Mouse (Mus musculus) layer of hippocampus, postnatal 10 days (tissue): ENCODE data around the gene Gm45062. TPM values are rescaled to one million over a fixed set of nuclear protein-coding genes. Genes with fewer than 3 reads are reported as not detected.

ENCODE experiments used
- DNase-seq, 2 experiments: peaks; one replicate each; pipeline ENCODE4 v3.0.0; 2021; ENCODE audit warnings: low spot score in 2 of 2
- total RNA-seq, 2 experiments: library from RNA; stranded (reverse); gene quantifications; 2 replicates each; pipeline ENCODE4 v1.2.3; 2021

Gm45062 gene
- total RNA-seq, 2 experiments from 2014 or later: 1.1 to 2.3 TPM

DNA sequence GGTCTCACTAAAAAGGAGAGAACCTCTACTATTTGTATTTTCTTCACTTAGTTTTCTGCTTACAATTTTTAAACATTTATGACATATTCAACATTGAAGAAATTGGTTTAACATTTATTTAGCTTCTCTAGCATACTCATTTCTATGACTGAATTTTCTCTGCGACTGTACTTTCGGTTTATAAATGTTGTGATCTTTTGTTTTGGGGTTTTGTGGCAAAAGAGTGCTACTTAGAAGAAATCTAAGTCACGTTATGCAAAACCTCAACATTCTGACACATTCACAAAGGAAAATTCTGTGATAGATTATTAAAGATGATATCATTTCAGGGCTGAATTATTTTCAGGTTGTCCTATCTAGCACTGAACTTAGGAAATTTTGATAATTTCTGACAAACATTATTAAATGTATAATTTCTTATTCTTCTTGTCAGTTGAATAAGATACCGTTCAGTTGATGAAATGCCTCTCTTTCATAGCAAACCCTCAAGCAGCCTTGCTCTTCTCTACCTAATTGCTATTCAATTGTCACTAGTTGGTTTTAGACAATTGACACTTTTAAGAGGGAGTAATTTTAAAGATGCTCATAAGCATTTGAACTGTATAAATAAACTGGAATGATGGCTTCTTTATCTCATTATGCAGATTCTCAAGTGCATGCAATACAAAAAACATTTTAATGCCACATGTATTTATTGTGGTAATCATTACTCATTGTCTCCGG, 297.8 kb downstream of the Gm45062 start:
- no peak for DNase-seq

DNA sequence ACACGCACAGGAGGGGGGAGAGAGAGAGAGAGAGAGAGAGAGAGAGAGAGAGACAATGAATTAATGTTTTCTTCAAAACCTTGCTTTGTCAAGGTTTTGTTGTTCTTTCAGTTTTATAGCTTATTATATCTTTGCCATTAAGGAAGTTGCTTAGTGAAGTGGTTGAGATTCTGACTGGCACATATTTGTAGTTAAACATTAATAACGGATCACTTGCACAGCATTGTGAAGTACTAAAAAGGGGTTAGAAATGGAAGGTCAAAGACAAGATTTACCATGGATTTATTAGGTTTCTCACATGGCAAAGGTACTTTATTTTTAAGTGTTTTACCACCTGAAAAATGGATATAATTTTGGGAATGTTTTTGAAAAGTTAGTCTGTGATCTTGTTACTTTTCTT, 301.4 kb downstream of the Gm45062 start:
- no peak for DNase-seq

DNA sequence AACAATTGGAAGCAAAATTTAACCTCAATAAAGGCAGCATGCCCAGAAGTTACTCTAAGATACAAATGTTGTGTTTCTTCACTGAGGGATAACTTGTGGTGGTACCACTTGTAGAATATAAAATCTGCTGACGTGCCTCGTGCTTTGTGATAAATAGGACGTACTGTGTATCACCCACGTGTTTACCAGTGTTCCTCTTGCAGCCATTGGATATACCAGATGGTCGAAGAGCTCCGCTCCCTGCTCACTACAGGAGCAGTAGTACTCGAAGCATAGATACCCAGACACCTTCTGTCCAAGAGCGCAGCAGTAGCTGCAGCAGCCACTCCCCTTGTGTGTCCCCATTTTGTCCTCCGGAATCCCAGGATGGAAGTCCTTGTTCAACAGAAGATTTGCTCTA, 323.1 kb downstream of the Gm45062 start:
- DNase-seq: no peak

DNA sequence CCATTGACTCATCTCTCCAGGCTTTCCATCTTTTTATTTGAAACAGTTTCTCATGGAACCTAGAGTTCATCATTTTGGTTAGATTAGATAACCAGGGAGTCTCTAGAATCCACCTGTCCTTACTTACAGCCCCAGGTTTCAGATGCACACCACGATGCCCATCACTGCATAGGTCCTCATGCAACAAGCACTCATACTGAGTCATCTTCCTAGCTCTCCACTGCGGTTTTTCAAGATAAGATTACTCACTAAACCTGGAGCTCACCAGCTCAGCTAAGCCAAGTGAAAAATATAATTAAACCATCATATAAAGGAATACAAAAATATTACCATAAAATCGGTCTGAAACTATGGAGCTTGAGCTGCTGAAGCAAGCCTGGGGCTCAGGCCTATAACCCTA, 324.6 kb downstream of the Gm45062 start:
- no peak for DNase-seq

DNA sequence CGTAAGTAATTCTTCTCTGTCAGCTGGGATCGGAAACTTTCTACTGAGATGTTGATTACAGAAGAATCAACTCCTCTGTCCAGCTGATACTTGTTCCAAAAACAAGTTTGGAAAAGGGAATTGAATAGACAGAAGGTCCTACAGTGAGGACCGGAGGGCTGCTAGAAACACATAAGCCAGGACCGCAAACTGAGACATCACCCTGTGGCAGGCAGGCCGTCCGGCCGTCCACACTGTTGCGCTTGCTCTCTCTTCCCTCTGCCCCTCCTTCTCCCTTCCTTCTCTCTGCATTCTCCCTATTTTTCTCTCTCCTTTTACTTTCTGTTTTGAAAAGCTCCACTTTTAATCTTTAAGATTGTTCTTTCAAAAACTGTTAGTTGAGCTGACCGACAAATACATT, 332.4 kb downstream of the Gm45062 start:
- DNase-seq: no peak

DNA sequence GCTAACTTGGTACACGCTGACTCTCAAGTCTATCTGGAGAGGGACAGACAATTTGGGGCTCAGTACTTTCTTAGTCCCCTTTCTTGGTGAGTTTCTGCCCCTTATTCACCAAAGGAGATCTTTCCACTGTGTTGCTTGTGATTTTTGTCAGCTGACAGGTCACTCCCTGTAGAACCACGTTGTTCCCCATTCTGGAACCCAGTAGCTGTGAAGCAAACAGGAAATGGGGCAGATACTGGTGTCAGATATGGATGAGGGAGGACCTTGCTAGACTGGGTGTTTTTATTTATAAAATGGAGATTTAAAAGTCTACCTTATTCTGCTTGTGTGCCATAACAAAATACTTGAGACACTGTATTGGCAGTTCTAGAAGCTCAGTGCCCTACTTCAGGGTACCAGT, 358.1 kb downstream of the Gm45062 start:
- no peak for DNase-seq

DNA sequence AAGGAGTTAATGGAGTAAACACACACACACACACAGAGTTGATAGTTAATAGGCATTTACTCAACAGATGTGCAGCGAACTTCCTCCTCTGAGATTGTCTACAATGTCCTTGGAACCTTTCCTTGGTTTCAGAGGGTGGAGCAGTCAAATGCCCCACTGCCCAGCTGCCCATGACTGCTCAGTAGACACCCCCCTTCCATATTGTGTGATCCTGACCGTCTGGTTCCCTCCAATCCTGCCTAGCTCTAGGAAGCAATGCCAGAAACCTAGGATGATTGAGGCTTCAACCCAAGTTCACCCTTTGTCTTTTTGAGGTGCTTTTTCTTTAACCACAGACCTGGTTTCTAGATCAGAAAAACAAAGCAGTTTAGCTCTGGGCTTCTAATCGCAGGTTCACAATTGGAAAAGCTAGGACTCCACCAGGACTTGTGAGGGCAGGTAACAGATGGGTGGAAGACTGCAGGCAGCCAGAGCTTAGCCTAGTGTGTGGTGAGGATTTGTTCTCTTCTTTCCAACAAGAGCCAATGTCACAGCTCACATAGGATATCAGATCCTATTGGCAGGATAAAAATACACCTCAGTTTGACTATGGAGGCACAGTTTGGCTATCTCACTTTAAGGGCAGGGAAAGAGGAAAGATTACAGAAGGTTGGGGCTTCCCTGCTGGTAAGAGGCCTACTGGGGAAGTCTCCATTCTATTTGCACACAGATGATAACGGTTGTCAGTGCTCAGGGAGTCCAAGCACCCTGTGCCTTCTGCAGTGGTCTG, 360.5 kb downstream of the Gm45062 start:
- no peak for DNase-seq

DNA sequence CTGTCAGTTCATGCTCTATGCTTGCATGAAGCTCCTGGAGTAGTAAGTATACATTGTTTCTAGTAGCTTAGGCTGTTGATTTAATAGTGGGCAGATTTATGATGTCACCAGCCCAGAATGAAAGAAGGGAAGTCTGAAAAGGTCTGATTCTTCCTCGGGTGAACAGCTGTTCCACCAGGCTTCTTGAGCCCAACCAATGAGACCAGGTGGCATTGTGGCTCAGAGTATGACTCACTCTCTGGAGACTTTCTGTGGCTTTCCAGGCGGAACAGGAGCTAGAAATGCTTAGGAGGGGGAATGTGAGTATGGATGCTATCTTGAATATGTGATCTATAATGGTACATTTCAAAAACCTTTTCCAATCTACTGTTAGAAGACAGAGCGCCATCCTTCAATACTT, 363.8 kb downstream of the Gm45062 start:
- DNase-seq: no peak

DNA sequence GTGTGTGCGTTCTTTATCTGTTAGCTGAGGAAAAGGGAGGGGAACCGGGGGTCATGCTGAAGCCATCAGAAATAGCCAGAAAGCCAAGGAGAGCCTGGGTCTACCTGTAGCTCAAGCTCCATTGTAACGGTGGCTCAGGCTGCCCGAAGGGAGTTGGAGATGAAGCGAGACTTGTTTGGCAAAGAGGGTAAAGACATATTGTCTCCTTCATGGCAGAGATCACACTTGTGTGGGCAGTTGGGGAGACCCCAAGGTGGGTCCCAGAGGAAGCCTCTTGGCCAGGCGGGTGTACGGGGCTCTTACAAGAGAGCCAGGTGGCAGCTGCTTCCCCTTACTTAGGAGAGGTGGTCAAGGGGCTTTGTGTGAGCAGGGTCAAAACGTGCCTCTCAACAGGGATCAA, 369.0 kb downstream of the Gm45062 start:
- no peak for DNase-seq

DNA sequence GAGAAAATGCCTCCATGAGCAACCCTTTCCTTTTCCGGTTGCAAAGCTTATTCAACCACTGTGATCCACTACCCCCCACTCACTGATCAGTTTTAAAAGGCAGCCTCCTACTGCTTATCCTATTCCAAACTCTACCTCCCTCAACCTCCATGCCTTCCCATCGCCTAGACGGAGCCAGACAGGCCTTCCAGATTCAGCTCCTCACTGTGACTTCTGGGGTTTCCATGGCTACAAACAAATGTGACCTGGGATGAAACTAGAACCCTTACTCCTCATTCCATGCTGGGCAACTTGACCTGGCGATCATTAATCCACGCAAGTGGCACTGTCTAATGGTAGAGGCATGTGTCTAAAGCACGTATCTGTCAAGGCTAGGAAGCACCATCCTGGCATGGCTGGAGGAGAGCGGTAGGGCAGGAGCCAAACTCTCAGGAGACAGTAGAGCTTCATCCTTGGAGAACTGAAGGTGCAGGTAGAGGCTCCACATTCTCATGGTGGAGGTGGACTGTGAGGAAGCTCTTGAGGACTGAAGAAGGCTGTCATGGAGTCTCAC, 369.5 kb downstream of the Gm45062 start:
- DNase-seq: no peak

DNA sequence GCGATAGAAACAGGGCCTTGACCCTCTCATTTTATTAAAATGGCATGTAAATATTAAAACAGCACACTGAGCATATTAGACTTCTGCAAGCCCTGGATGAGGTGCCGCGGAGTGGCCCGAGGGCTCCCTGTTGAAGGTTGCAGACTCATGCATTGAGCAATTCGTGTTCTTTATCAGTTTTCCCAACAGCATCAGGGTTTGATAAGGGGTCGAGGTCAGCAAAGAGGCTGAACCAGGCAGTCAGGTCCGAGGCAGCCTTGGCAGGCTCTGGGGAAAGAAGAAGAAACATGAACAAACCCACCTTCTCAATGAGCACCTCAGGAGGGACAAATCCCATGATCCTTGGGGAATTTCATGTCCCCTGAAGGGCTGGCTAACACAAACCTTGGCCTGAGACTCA, 371.3 kb downstream of the Gm45062 start:
- DNase-seq: no peak

DNA sequence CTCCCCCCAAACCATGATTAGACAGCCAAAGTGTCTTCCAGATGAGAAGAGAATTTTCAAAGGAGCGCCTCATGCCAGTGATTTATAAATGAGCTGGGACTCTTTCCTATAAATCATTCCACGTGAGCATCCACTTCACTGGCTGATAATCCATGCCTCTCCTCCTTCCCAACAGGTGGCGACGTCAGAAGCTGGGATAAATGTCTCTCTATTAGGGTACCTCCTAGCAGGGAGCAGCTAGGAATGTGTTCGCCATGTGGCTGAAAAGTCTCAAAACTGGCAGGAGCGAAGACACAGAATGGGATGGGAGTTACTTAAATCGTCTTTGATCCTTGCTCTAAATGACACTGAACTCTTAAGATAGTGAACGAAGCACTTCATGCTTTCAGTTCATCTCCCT, 372.1 kb downstream of the Gm45062 start:
- no peak for DNase-seq

DNA sequence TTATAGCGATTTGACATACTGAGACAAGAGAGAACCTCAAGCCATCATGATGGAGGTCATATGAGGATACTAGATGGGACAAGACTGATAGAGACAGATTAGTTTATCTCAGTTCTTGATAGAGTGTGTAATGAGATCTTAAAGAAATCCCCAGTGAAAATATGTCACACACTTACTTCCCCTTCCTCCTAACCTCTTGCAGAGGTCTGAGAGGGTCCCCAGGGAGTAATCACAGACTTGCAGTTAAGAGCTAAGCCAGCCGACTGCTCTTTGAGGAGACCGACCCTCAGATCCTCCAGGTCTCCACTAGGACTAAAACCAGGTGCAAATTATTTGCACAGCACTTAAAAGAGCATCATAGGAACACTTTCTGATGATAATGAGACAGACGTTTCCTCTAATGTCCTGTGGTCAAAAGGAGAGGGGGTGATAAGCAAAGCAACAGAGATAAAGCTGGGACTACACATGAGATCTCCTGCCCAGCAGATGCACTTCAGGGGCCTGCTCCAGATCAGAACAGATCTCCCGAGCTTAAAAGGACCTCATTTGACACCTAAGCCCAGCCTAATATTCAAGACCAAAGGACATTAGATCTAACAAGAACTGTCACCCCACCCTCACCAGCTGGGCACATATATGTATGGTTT, 372.9 kb downstream of the Gm45062 start:
- no peak for DNase-seq

DNA sequence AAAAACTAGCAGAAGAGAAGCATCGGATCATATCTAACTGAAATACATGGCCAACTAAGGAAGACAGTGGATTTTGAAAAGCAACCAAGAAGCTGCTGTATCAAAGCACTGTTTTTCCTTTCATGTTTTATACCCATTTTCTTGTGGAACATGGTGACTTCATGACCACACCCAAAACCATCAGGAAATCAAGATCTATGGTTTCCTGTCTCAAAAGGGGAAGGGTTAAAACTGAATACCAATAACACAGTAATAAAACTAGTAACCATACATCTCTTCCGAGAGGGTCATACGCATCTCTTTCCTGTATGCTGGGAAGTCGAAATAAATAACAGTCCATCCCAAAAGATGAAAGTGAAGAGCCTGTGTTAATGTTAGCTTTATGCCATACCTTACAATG, 373.5 kb downstream of the Gm45062 start:
- DNase-seq: no peak

DNA sequence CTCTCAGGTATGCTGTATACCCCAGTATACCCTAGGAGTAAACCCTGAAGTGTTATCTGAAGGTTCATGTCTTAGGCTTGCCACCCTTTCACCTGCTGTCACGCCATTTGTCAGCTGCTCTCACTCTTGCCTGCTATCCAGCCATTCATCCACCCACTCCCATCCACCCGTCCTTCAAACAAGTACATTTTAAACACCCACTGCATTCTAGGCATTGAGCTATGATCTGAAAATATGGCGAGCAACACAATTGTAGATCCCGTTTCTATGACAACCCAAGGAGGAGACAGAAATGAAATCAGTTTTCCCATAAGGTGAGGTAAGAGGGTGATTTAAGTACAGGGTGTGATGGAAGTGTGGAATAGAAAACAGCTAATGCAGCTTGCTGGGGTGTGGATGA, 378.9 kb downstream of the Gm45062 start:
- no peak for DNase-seq

DNA sequence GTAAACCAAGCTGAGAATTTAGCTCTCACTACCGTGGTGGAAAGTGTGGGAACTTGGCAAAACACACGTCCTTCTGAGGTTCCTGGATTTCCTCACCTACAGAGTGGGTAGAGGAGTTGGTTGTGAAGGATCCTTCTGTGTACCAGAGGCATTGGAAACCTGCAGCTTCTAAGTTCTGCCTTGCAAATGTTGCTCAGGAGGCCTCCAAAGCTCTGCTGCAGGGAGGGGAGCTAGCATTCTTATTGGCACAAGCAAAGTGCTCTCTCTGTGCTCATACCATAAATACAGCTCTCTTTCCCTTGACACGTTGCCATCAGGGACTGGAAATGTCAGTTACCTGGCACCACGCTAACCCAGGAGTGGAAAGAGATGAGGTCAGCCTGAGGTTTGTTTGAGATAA, 379.6 kb downstream of the Gm45062 start:
- DNase-seq: no peak

DNA sequence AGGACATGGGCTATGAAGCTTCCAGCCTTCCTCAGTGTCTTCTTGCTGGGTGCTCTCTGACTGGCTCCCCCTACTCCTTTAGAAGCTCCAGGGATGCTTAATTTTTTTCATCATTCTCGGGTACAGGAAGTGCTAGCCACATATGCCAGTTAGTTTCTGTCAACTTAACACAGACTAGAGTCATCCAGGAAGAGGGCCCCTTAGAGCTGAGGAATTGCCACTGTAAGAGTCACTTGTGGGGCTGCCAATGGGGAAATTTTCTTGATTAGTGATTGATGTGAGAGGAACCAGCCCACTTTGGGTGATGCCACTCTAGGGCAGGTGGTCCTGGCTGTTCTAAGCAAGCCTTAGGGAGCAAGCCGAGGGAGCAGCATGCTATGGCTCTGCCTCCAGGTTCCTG, 380.3 kb downstream of the Gm45062 start:
- DNase-seq: no peak

DNA sequence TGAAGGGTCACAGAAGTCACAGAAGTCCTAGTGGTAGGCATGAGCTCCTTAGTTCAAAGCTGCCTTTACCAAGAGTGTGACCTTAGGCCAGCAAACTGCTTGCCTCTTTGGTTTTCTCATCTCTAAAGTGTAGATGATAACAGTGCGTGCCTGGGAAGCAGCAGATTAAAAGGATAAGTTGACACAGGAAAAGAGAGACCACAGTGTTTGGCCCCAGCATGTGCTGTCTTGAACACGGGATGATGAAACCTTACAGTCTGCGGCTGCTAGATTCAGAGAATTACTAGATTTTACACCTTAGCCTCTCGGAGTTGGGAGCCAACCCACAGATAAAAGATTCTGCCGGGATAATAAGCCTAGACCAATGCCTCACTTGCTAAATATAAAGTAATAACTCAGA, 381.6 kb downstream of the Gm45062 start:
- no peak for DNase-seq

DNA sequence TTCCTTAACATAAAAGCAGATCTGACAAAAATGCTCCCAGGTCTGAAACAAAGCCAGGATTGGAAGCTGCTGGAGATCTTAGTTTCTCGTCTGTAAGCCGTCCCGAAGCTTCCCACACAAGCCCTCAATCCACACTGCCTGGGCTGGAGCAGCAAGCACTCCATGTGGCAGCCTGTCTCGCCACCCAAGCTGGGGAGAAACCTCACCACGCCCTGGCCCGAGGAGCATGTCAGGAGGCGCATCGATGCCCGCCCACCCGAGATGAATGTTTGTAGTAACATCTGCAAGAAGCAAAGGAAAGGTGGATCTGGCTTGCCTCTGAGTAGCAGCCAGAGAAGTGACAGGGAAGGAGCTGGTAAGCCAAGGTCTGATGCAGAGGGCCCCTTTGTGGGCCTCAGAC, 385.5 kb downstream of the Gm45062 start:
- no peak for DNase-seq

DNA sequence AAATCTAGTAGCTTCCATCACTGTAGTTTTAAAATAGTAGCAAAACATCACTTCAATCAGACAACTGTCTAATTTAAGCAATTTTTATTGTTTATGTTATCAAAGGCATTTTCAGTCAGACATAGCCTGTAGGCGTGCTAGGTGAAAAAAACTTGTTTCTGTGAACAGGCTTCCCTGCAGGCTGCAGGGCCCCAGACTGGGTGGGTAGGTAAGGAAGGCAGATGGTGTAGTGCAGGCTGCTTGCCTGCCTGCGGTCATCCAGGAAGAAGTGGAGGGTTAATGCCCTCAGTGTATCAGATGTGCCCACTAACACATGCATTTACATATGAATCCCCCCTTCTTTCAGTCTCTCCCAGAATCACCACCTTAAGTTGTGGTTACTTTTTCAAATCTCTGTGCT, 386.5 kb downstream of the Gm45062 start:
- no peak for DNase-seq
